Comparison of ENCODE assay signal across 8 mouse cellular contexts in genomic region chr9:99629281-99630011, GRCm38 (mm10). TPM values are rescaled to one million over a fixed set of nuclear protein-coding genes. Genes with fewer than 3 reads are reported as not detected.
DNase-seq lines count a peak whose midpoint lies in the region; ATAC-seq lines count a peak whose summit lies in the region.

TSS of gene Dzip1l (plus strand) at chr9:99629496.

- no peaks in the 10 kb centered on the region for H3K9me3 ChIP-seq in hindbrain, embryonic 13.5 days

- peak; percentile 60 to 86 for DNase-seq in adrenal gland, adult (ENCODE audit: inconsistent age in 2 of 2, low spot score in 1 of 2)
- peak; percentile 77 to 80 for DNase-seq in cerebellum, postnatal 25 days
- peak; percentile 77 to 78 for DNase-seq in frontal cortex, postnatal 36 days (ENCODE audit: low spot score in 2 of 2)
- peak; percentile 49 for DNase-seq in left cerebral cortex, adult 11 months (ENCODE audit: low spot score)
- peak; percentile 76 for DNase-seq in lung, postnatal 14 days
- peak; percentile 80 for DNase-seq in right cerebral cortex, postnatal 14 days
- DNase-seq in thymus, adult 18-20 months: no peak

- H3K9ac ChIP-seq in hindbrain, embryonic 13.5 days: peak within 1 kb of the TSS; percentile 82

- ATAC-seq in hindbrain, embryonic 13.5 days (ENCODE audit: low FRiP score): peak; percentile 89

- H3K27ac ChIP-seq in hindbrain, embryonic 13.5 days: peak within 1 kb of the TSS; percentile 86

- H3K36me3 ChIP-seq in hindbrain, embryonic 13.5 days: no peaks in the 10 kb centered on the region

- under 1% methylated on average over 44 of the region's 44 CpGs for WGBS in hindbrain, embryonic 13.5 days

- no peaks in the 10 kb centered on the region for H3K27me3 ChIP-seq in hindbrain, embryonic 13.5 days

- H3K4me3 ChIP-seq in hindbrain, embryonic 13.5 days: peak within 1 kb of the TSS; percentile 56

- peaks cover 41% of the 10 kb centered on the region for H3K4me1 ChIP-seq in hindbrain, embryonic 13.5 days (replicated peaks)

- peak within 1 kb of the TSS; percentile 79 for H3K4me2 ChIP-seq in hindbrain, embryonic 13.5 days

RNA-seq across cellular contexts. Expression of gene Dzip1l, which starts in this region (rescaled TPM):
- polyA plus RNA-seq in hindbrain, embryonic 13.5 days (2015; fragmentation: Nextera tagmentation; extraction: Ambion mirVana): 8.9 and 10.8 TPM in 2 replicates

Comparison
In these comparisons a context has a peak if more than half of its experiments do, and no peak if none do; other contexts are left out.
1. DNase-seq: peak in adrenal gland, adult (2 of 2), cerebellum, postnatal 25 days (2 of 2), frontal cortex, postnatal 36 days (2 of 2), left cerebral cortex, adult 11 months (single experiment), lung, postnatal 14 days (single experiment) and right cerebral cortex, postnatal 14 days (single experiment); none in thymus, adult 18-20 months (0 of 2).